Mouse (Mus musculus) forelimb bud, embryonic 11.5 days (tissue): ENCODE results near the gene Acot7.
"Not testable (repeated sequence)": the region's sequence is repeated elsewhere in the genome, so short reads cannot be mapped to it uniquely, and the experiment has no call there.

Source experiments
- DNase-seq: peaks from one replicate; pipeline ENCODE4 v3.0.0-alpha.2; 2012; ENCODE audit warnings: low read depth, low spot score

The Acot7 gene

GRCm38 (mm10) chr4:152206199-152206598 is 28.3 kb downstream of the Acot7 start:
- no peak for DNase-seq

GRCm38 (mm10) chr4:152209623-152210022 is 31.7 kb downstream of the Acot7 start:
- DNase-seq = no peak

GRCm38 (mm10) chr4:152212091-152212505 is 34.2 kb downstream of the Acot7 start:
- no peak for DNase-seq

- DNase-seq = peak; percentile 54
Observed at GRCm38 (mm10) chr4:152212531-152212930, 34.6 kb downstream of the Acot7 start.

GRCm38 (mm10) chr4:152212974-152213373 is 35.0 kb downstream of the Acot7 start:
- DNase-seq = no peak

GRCm38 (mm10) chr4:152213760-152214480 is 36.0 kb downstream of the Acot7 start:
- DNase-seq = peak; percentile 88

- DNase-seq = no peak
Observed at GRCm38 (mm10) chr4:152214871-152215415, 37.0 kb downstream of the Acot7 start.

GRCm38 (mm10) chr4:152219591-152219990 is 41.7 kb downstream of the Acot7 start:
- DNase-seq = no peak

GRCm38 (mm10) chr4:152220771-152221410 is 43.0 kb downstream of the Acot7 start:
- DNase-seq = no peak

GRCm38 (mm10) chr4:152221411-152221887 is 43.5 kb downstream of the Acot7 start:
- no peak for DNase-seq

- no peak for DNase-seq
Observed at GRCm38 (mm10) chr4:152222111-152222510, 44.2 kb downstream of the Acot7 start.

- no peak for DNase-seq
Observed at GRCm38 (mm10) chr4:152222513-152222912, 44.6 kb downstream of the Acot7 start.

GRCm38 (mm10) chr4:152224156-152224555 is 46.2 kb downstream of the Acot7 start:
- DNase-seq = no peak

GRCm38 (mm10) chr4:152226901-152227486 is 49.1 kb downstream of the Acot7 start:
- no peak for DNase-seq

- no peak for DNase-seq
Observed at GRCm38 (mm10) chr4:152227749-152228527, 50.0 kb downstream of the Acot7 start.

GRCm38 (mm10) chr4:152230331-152230730 is 52.4 kb downstream of the Acot7 start:
- not testable (repeated sequence) for DNase-seq

- DNase-seq = no peak
Observed at GRCm38 (mm10) chr4:152231326-152231725, 53.4 kb downstream of the Acot7 start.

- DNase-seq = no peak
Observed at GRCm38 (mm10) chr4:152232411-152232903, 54.5 kb downstream of the Acot7 start.

GRCm38 (mm10) chr4:152239974-152240373 is 62.0 kb downstream of the Acot7 start:
- no peak for DNase-seq

- no peak for DNase-seq
Observed at GRCm38 (mm10) chr4:152243241-152243891, 65.4 kb downstream of the Acot7 start.

GRCm38 (mm10) chr4:152243969-152244368 is 66.0 kb downstream of the Acot7 start:
- DNase-seq = no peak
